Mouse (Mus musculus) liver, embryonic 12.5 days (tissue): ENCODE results near the gene Zcchc2. TPM values are rescaled to one million over a fixed set of nuclear protein-coding genes. Genes with fewer than 3 reads are reported as not detected.

Source experiments
- ATAC-seq: fragments of 200-750 bp; cut with Nextera tagmentation; 2 replicates; pipeline ENCODE4 v1.8.0; 2017; ENCODE audit warnings: moderate number of reproducible peaks, mild to moderate bottlenecking, moderate library complexity
- H3K27ac ChIP-seq: fragments of 300-500 bp; sonication (generic); 2 replicates; pipeline ENCODE4 v1.5.1; 2016; ENCODE audit warnings: mild to moderate bottlenecking
- H3K27me3 ChIP-seq: fragments of 300-500 bp; sonication (generic); replicated peaks from 2 replicates; pipeline ENCODE4 v1.6.1; 2016; ENCODE audit warnings: mild to moderate bottlenecking, moderate library complexity
- H3K36me3 ChIP-seq: fragments of 300-500 bp; sonication (generic); 2 replicates; pipeline ENCODE4 v1.6.1; 2016; ENCODE audit warnings: mild to moderate bottlenecking, moderate library complexity
- H3K4me1 ChIP-seq: fragments of 300-500 bp; sonication (generic); 2 replicates; pipeline ENCODE4 v1.6.1; 2016
- H3K4me2 ChIP-seq: fragments of 300-500 bp; sonication (generic); 2 replicates; pipeline ENCODE4 v1.6.1; 2016; ENCODE audit warnings: mild to moderate bottlenecking, moderate library complexity
- H3K4me3 ChIP-seq: fragments of 300-500 bp; sonication (generic); 2 replicates; pipeline ENCODE4 v1.5.1; 2016; ENCODE audit warnings: mild to moderate bottlenecking, moderate library complexity
- H3K9ac ChIP-seq: fragments of 300-500 bp; sonication (generic); 2 replicates; pipeline ENCODE4 v1.6.1; 2016; ENCODE audit warnings: mild to moderate bottlenecking, moderate library complexity
- H3K9me3 ChIP-seq: fragments of 300-500 bp; sonication (generic); replicated peaks from 2 replicates; pipeline ENCODE4 v1.6.1; 2016; ENCODE audit warnings: mild to moderate bottlenecking, moderate library complexity
- WGBS: fragments of 180-500 bp; shearing (Covaris S2); methylation state at CpG from one replicate; pipeline ENCODE4 v1.1.7; 2016; ENCODE audit not compliant: insufficient replicate concordance; 5-methylcytosine and 5-hydroxymethylcytosine counted together
- polyA plus RNA-seq: library from polyadenylated mRNA; unstranded; fragments of >200 nt; fragmentation: Nextera tagmentation; extraction: Ambion mirVana; gene quantifications from 2 replicates; pipeline ENCODE4 v1.2.1, GENCODE M21; 2016

Zcchc2 gene
- polyA plus RNA-seq, 1 experiment from 2014 or later, result 1.9 TPM

GRCm38 (mm10) chr1:106019854-106020253, 29.6 kb downstream of the Zcchc2 start:
- no peak overlapping the region for H3K27ac ChIP-seq
- peaks cover 10% of the 10 kb centered on the region; the same call in 1 of the 2 replicates for H3K4me1 ChIP-seq
- H3K9ac ChIP-seq, result no peak overlapping the region
- peaks cover 84% of the 10 kb centered on the region for H3K36me3 ChIP-seq
- H3K9me3 ChIP-seq, result no peaks in the 10 kb centered on the region
- 66% methylated on average over 6 of the region's 6 CpGs for WGBS
- H3K27me3 ChIP-seq, result no peaks in the 10 kb centered on the region
- H3K4me2 ChIP-seq, result no peak overlapping the region
- no peak overlapping the region for H3K4me3 ChIP-seq
- no peak for ATAC-seq

GRCm38 (mm10) chr1:106022998-106023397, 32.8 kb downstream of the Zcchc2 start:
- WGBS, result 8% methylated on average over 1 of the region's 1 CpGs
- no peaks in the 10 kb centered on the region for H3K27me3 ChIP-seq
- H3K9me3 ChIP-seq, result no peaks in the 10 kb centered on the region
- H3K27ac ChIP-seq, result no peak overlapping the region
- peaks cover 84% of the 10 kb centered on the region for H3K36me3 ChIP-seq
- no peak overlapping the region for H3K9ac ChIP-seq
- ATAC-seq, result no peak
- no peak overlapping the region for H3K4me3 ChIP-seq
- no peak overlapping the region for H3K4me2 ChIP-seq
- peaks cover 10% of the 10 kb centered on the region; the same call in 1 of the 2 replicates for H3K4me1 ChIP-seq

- peak; percentile 18; the same call in 1 of the 2 replicates for ATAC-seq
- peaks cover 10% of the 10 kb centered on the region; the same call in 1 of the 2 replicates for H3K4me1 ChIP-seq
- no peak overlapping the region for H3K4me3 ChIP-seq
- H3K27me3 ChIP-seq, result no peaks in the 10 kb centered on the region
- H3K4me2 ChIP-seq, result no peak overlapping the region
- H3K9ac ChIP-seq, result no peak overlapping the region
- H3K36me3 ChIP-seq, result peaks cover 86% of the 10 kb centered on the region
- WGBS, result 91% methylated on average over 2 of the region's 2 CpGs
- H3K9me3 ChIP-seq, result no peaks in the 10 kb centered on the region
- H3K27ac ChIP-seq, result no peak overlapping the region
These were observed 34.0 kb downstream of the Zcchc2 start for GRCm38 (mm10) chr1:106024254-106024653.

GRCm38 (mm10) chr1:106024778-106025177, 34.6 kb downstream of the Zcchc2 start:
- no peak overlapping the region for H3K4me2 ChIP-seq
- 85% methylated on average over 3 of the region's 3 CpGs for WGBS
- no peak overlapping the region for H3K9ac ChIP-seq
- H3K36me3 ChIP-seq, result peaks cover 87% of the 10 kb centered on the region
- H3K27ac ChIP-seq, result no peak overlapping the region
- H3K9me3 ChIP-seq, result no peaks in the 10 kb centered on the region
- ATAC-seq, result no peak
- H3K4me3 ChIP-seq, result no peak overlapping the region
- H3K27me3 ChIP-seq, result no peaks in the 10 kb centered on the region
- peaks cover 10% of the 10 kb centered on the region; the same call in 1 of the 2 replicates for H3K4me1 ChIP-seq

- no peak overlapping the region for H3K9ac ChIP-seq
- peaks cover 10% of the 10 kb centered on the region; the same call in 1 of the 2 replicates for H3K4me1 ChIP-seq
- ATAC-seq, result no peak
- no peak overlapping the region for H3K4me2 ChIP-seq
- H3K9me3 ChIP-seq, result no peaks in the 10 kb centered on the region
- H3K36me3 ChIP-seq, result peaks cover 81% of the 10 kb centered on the region
- 88% methylated on average over 15 of the region's 15 CpGs for WGBS
- no peak overlapping the region for H3K4me3 ChIP-seq
- H3K27me3 ChIP-seq, result no peaks in the 10 kb centered on the region
- H3K27ac ChIP-seq, result no peak overlapping the region
These were observed 39.6 kb downstream of the Zcchc2 start for GRCm38 (mm10) chr1:106029769-106030168.

DNA sequence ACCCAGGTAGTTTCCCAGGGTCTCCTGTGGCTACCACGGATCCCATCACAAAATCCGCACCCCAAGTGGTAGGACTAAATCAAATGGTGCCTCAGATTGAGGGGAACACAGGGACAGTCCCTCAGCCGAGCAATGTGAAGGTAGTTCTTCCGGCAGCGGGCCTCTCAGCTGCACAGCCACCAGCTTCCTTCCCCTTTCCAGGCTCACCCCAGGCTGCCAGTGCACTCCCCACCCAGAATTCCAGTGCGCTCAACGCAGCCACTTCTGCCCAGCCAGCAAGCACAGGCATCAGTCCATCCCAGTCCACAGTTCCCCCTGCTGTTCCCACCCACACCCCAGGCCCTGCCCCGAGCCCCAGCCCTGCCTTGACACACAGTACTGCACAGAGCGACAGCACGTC, 40.1 kb downstream of the Zcchc2 start:
- H3K9me3 ChIP-seq, result no peaks in the 10 kb centered on the region
- H3K27ac ChIP-seq, result no peak overlapping the region
- peak; percentile 33; the same call in 1 of the 2 replicates for ATAC-seq
- peaks cover 10% of the 10 kb centered on the region; the same call in 1 of the 2 replicates for H3K4me1 ChIP-seq
- no peak overlapping the region for H3K9ac ChIP-seq
- H3K4me2 ChIP-seq, result no peak overlapping the region
- H3K27me3 ChIP-seq, result no peaks in the 10 kb centered on the region
- H3K36me3 ChIP-seq, result peaks cover 83% of the 10 kb centered on the region
- no peak overlapping the region for H3K4me3 ChIP-seq
- WGBS, result 80% methylated on average over 10 of the region's 10 CpGs

GRCm38 (mm10) chr1:106030886-106031285, 40.7 kb downstream of the Zcchc2 start:
- Histone ChIP-seq H3K9me3 (no peaks in the 10 kb centered on the region), H3K36me3 (peaks cover 78% of the 10 kb centered on the region), H3K27ac (no peak overlapping the region), H3K27me3 (no peaks in the 10 kb centered on the region), H3K4me1 (peaks cover 10% of the 10 kb centered on the region; the same call in 1 of the 2 replicates), H3K4me2 (no peak overlapping the region), H3K9ac (no peak overlapping the region), H3K4me3 (no peak overlapping the region)
- no peak for ATAC-seq
- WGBS, result 88% methylated on average over 2 of the region's 2 CpGs

- no peak for ATAC-seq
These were observed 41.7 kb downstream of the Zcchc2 start for GRCm38 (mm10) chr1:106031908-106032307.

GRCm38 (mm10) chr1:106034776-106035175, 44.6 kb downstream of the Zcchc2 start:
- no peak for ATAC-seq
- Histone ChIP-seq H3K4me3 (no peak overlapping the region), H3K36me3 (peaks cover 53% of the 10 kb centered on the region), H3K4me1 (peaks cover 10% of the 10 kb centered on the region; the same call in 1 of the 2 replicates), H3K9ac (no peak overlapping the region), H3K27me3 (no peaks in the 10 kb centered on the region), H3K27ac (no peak overlapping the region), H3K4me2 (no peak overlapping the region), H3K9me3 (no peaks in the 10 kb centered on the region)
- WGBS, result 68% methylated on average over 7 of the region's 7 CpGs

More at GRCm38 (mm10) chr1:106031908-106032307, 41.7 kb downstream of the Zcchc2 start:
- Histone ChIP-seq H3K4me1 (peaks cover 10% of the 10 kb centered on the region; the same call in 1 of the 2 replicates), H3K9me3 (no peaks in the 10 kb centered on the region), H3K36me3 (peaks cover 74% of the 10 kb centered on the region), H3K4me2 (no peak overlapping the region), H3K4me3 (no peak overlapping the region), H3K27ac (no peak overlapping the region), H3K9ac (no peak overlapping the region), H3K27me3 (no peaks in the 10 kb centered on the region)
- 56% methylated on average over 6 of the region's 6 CpGs for WGBS

DNA sequence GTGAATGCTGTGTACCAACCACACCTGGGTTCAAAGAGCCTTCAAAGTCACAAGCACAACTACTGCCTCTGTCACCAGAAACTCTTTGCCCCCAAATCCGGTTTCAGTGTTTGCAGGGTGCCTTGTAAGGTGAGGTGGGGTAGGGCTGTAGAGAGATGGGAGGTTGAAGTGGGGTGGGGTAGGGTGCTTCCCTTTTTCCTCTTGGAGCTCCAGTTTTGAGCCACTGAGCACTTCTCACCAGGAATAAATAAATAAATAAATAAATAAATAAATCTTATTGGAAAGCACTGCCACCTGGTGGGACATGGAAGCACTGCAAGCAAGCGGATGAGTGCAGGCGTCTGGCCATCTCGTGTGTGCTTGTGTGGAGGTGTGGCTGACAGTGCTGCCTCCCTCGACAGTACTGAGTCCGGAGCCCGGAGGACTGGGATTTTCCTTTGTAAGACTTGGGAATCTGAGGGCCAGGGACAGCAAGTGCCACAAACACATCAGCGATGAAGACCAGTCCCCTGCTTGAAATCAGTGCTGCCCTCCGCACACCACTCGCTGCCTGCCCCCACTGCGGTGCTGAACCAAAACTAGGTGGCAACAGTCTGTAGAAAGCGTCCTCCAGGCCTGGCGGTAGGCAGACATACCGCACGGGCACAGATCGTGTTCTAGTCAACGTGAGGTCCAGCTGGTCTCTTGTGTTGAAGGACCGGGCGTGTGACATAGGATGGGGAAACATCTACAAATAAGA, 46.8 kb downstream of the Zcchc2 start:
- Histone ChIP-seq H3K4me2 (no peak overlapping the region), H3K27me3 (no peaks in the 10 kb centered on the region), H3K9me3 (no peaks in the 10 kb centered on the region), H3K9ac (no peak overlapping the region), H3K4me1 (no peaks in the 10 kb centered on the region), H3K27ac (no peak overlapping the region), H3K36me3 (peaks cover 32% of the 10 kb centered on the region), H3K4me3 (no peak overlapping the region)
- ATAC-seq, result no peak
- 64% methylated on average over 19 of the region's 19 CpGs for WGBS

DNA sequence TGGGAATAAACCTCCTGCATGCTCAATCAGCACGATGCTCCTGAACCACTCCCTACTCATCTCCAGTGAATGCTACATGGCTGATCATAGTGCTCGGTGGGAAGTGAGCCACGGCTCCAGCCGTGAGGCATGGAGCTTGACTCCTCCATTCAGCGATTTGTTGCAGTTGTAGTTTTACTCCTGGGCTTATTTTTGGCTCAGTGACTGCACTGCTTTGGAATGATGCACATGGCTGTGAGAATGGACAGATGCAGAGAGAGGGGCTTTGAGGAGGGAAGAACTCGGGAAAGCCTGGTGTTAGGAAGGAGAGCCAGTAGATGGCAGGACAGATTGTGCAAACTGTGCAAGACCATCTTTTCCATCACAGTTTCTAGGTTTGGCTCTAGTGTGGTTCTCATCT, 49.1 kb downstream of the Zcchc2 start:
- no peak overlapping the region for H3K4me2 ChIP-seq
- WGBS, result 67% methylated on average over 6 of the region's 6 CpGs
- no peak overlapping the region for H3K9ac ChIP-seq
- ATAC-seq, result no peak
- peaks cover 14% of the 10 kb centered on the region for H3K36me3 ChIP-seq
- no peak overlapping the region for H3K4me3 ChIP-seq
- no peaks in the 10 kb centered on the region for H3K9me3 ChIP-seq
- no peaks in the 10 kb centered on the region for H3K27me3 ChIP-seq
- no peak overlapping the region for H3K27ac ChIP-seq
- H3K4me1 ChIP-seq, result no peaks in the 10 kb centered on the region

- Histone ChIP-seq H3K27ac (no peak overlapping the region), H3K27me3 (no peaks in the 10 kb centered on the region), H3K4me2 (no peak overlapping the region), H3K9me3 (no peaks in the 10 kb centered on the region), H3K4me3 (no peak overlapping the region), H3K36me3 (peaks cover 8% of the 10 kb centered on the region), H3K4me1 (no peaks in the 10 kb centered on the region), H3K9ac (no peak overlapping the region)
- no peak for ATAC-seq
- 77% methylated on average over 4 of the region's 4 CpGs for WGBS
These were observed 50.1 kb downstream of the Zcchc2 start for GRCm38 (mm10) chr1:106040271-106040670.
